Mouse (Mus musculus): ENCODE measurements at regions not wholly inside any gene's neighbourhood (a gene's known extent, or its start where the extent isn't known, plus 50 kb on each side); places are given as distances from the start of the nearest gene placed in this dataset.

- H3K4me2 ChIP-seq (ENCODE audit: low read length): no peak overlapping the region
- H3K4me3 ChIP-seq (ENCODE audit: low read length): no peak overlapping the region
- H3K9ac ChIP-seq (ENCODE audit: low read depth, low read length): no peak overlapping the region
- 0 out of 2 replicates have a peak, but pooled peaks have one; percentile 24 for ATAC-seq
- no peaks in the 10 kb centered on the region for H3K27me3 ChIP-seq (replicated peaks; ENCODE audit: control insufficient read depth, insufficient read depth, low read length)
- H3K27ac ChIP-seq (ENCODE audit: low read depth, low read length): no peak overlapping the region
- H3K36me3 ChIP-seq (ENCODE audit: control insufficient read depth, insufficient read depth, low read length): no peaks in the 10 kb centered on the region
- no peaks in the 10 kb centered on the region for H3K9me3 ChIP-seq (ENCODE audit: control insufficient read depth, low read length)
- H3K4me1 ChIP-seq (ENCODE audit: control insufficient read depth, insufficient read depth, low read depth, low read length): no peaks in the 10 kb centered on the region; the same call in none of the 2 replicates
- WGBS: 65% methylated on average over 14 of the region's 14 CpGs
Measured at GRCm38 (mm10) chr15:36360694-36361521, 646.7 kb downstream of the Zfp706 start.

GRCm38 (mm10) chr15:36355851-36356250 lies 651.7 kb downstream of the Zfp706 start:
- no peaks in the 10 kb centered on the region; the same call in none of the 2 replicates for H3K4me1 ChIP-seq (ENCODE audit: control insufficient read depth, insufficient read depth, low read depth, low read length)
- H3K27me3 ChIP-seq (replicated peaks; ENCODE audit: control insufficient read depth, insufficient read depth, low read length): no peaks in the 10 kb centered on the region
- H3K27ac ChIP-seq (ENCODE audit: low read depth, low read length): no peak overlapping the region
- no peaks in the 10 kb centered on the region for H3K36me3 ChIP-seq (ENCODE audit: control insufficient read depth, insufficient read depth, low read length)
- no peak overlapping the region for H3K9ac ChIP-seq (ENCODE audit: low read depth, low read length)
- H3K9me3 ChIP-seq (ENCODE audit: control insufficient read depth, low read length): no peaks in the 10 kb centered on the region
- WGBS: 96% methylated on average over 9 of the region's 9 CpGs
- H3K4me2 ChIP-seq (ENCODE audit: low read length): no peak overlapping the region
- ATAC-seq: no peak
- H3K4me3 ChIP-seq (ENCODE audit: low read length): no peak overlapping the region

- no peak for ATAC-seq
- no peak overlapping the region for H3K9ac ChIP-seq (ENCODE audit: low read depth, low read length)
- no peaks in the 10 kb centered on the region for H3K27me3 ChIP-seq (replicated peaks; ENCODE audit: control insufficient read depth, insufficient read depth, low read length)
- no peak overlapping the region for H3K4me2 ChIP-seq (ENCODE audit: low read length)
- no peaks in the 10 kb centered on the region for H3K9me3 ChIP-seq (ENCODE audit: control insufficient read depth, low read length)
- no peak overlapping the region for H3K4me3 ChIP-seq (ENCODE audit: low read length)
- no peak overlapping the region for H3K27ac ChIP-seq (ENCODE audit: low read depth, low read length)
- H3K4me1 ChIP-seq (ENCODE audit: control insufficient read depth, insufficient read depth, low read depth, low read length): no peaks in the 10 kb centered on the region
- no peaks in the 10 kb centered on the region for H3K36me3 ChIP-seq (ENCODE audit: control insufficient read depth, insufficient read depth, low read length)
- 89% methylated on average over 6 of the region's 6 CpGs for WGBS
Measured at GRCm38 (mm10) chr15:36354545-36354944, 653.0 kb downstream of the Zfp706 start.

- Histone ChIP-seq H3K4me3 (ENCODE audit: low read length) (no peak overlapping the region), H3K9ac (ENCODE audit: low read depth, low read length) (no peak overlapping the region), H3K9me3 (ENCODE audit: control insufficient read depth, low read length) (no peaks in the 10 kb centered on the region), H3K27me3 (replicated peaks; ENCODE audit: control insufficient read depth, insufficient read depth, low read length) (no peaks in the 10 kb centered on the region), H3K36me3 (ENCODE audit: control insufficient read depth, insufficient read depth, low read length) (no peaks in the 10 kb centered on the region), H3K27ac (ENCODE audit: low read depth, low read length) (no peak overlapping the region), H3K4me1 (ENCODE audit: control insufficient read depth, insufficient read depth, low read depth, low read length) (no peaks in the 10 kb centered on the region), H3K4me2 (ENCODE audit: low read length) (no peak overlapping the region)
- no peak for ATAC-seq
- WGBS: 80% methylated on average over 3 of the region's 3 CpGs
Measured at GRCm38 (mm10) chr15:36353793-36354192, 653.8 kb downstream of the Zfp706 start.

GRCm38 (mm10) chr15:36352929-36353328 lies 654.6 kb downstream of the Zfp706 start:
- no peaks in the 10 kb centered on the region for H3K27me3 ChIP-seq (replicated peaks; ENCODE audit: control insufficient read depth, insufficient read depth, low read length)
- no peaks in the 10 kb centered on the region for H3K36me3 ChIP-seq (ENCODE audit: control insufficient read depth, insufficient read depth, low read length)
- 79% methylated on average over 1 of the region's 1 CpGs for WGBS
- no peak overlapping the region for H3K4me2 ChIP-seq (ENCODE audit: low read length)
- H3K4me1 ChIP-seq (ENCODE audit: control insufficient read depth, insufficient read depth, low read depth, low read length): no peaks in the 10 kb centered on the region
- ATAC-seq: no peak
- H3K9ac ChIP-seq (ENCODE audit: low read depth, low read length): no peak overlapping the region
- H3K4me3 ChIP-seq (ENCODE audit: low read length): no peak overlapping the region
- no peak overlapping the region for H3K27ac ChIP-seq (ENCODE audit: low read depth, low read length)
- no peaks in the 10 kb centered on the region for H3K9me3 ChIP-seq (ENCODE audit: control insufficient read depth, low read length)

- ATAC-seq: no peak
- H3K4me1 ChIP-seq (ENCODE audit: control insufficient read depth, insufficient read depth, low read depth, low read length): no peaks in the 10 kb centered on the region
- no peak overlapping the region for H3K27ac ChIP-seq (ENCODE audit: low read depth, low read length)
- 43% methylated on average over 3 of the region's 3 CpGs for WGBS
- H3K4me3 ChIP-seq (ENCODE audit: low read length): no peak overlapping the region
- no peak overlapping the region for H3K9ac ChIP-seq (ENCODE audit: low read depth, low read length)
- H3K36me3 ChIP-seq (ENCODE audit: control insufficient read depth, insufficient read depth, low read length): no peaks in the 10 kb centered on the region
- no peaks in the 10 kb centered on the region for H3K27me3 ChIP-seq (replicated peaks; ENCODE audit: control insufficient read depth, insufficient read depth, low read length)
- H3K4me2 ChIP-seq (ENCODE audit: low read length): no peak overlapping the region
- no peaks in the 10 kb centered on the region for H3K9me3 ChIP-seq (ENCODE audit: control insufficient read depth, low read length)
Measured at GRCm38 (mm10) chr15:36351693-36352092, 655.9 kb downstream of the Zfp706 start.

GRCm38 (mm10) chr15:36348348-36348747 lies 659.2 kb downstream of the Zfp706 start:
- WGBS: 89% methylated on average over 5 of the region's 5 CpGs
- H3K36me3 ChIP-seq (ENCODE audit: control insufficient read depth, insufficient read depth, low read length): no peaks in the 10 kb centered on the region
- no peak for ATAC-seq

GRCm38 (mm10) chr15:36347333-36347845 lies 660.2 kb downstream of the Zfp706 start:
- no peak overlapping the region for H3K4me2 ChIP-seq (ENCODE audit: low read length)
- no peaks in the 10 kb centered on the region for H3K27me3 ChIP-seq (replicated peaks; ENCODE audit: control insufficient read depth, insufficient read depth, low read length)
- H3K9ac ChIP-seq (ENCODE audit: low read depth, low read length): no peak overlapping the region
- H3K27ac ChIP-seq (ENCODE audit: low read depth, low read length): no peak overlapping the region
- WGBS: 77% methylated on average over 4 of the region's 4 CpGs
- no peak for ATAC-seq
- no peaks in the 10 kb centered on the region for H3K36me3 ChIP-seq (ENCODE audit: control insufficient read depth, insufficient read depth, low read length)
- H3K4me1 ChIP-seq (ENCODE audit: control insufficient read depth, insufficient read depth, low read depth, low read length): no peaks in the 10 kb centered on the region
- H3K9me3 ChIP-seq (ENCODE audit: control insufficient read depth, low read length): no peaks in the 10 kb centered on the region
- no peak overlapping the region for H3K4me3 ChIP-seq (ENCODE audit: low read length)

More at GRCm38 (mm10) chr15:36348348-36348747, 659.2 kb downstream of the Zfp706 start:
- no peak overlapping the region for H3K27ac ChIP-seq (ENCODE audit: low read depth, low read length)
- H3K9ac ChIP-seq (ENCODE audit: low read depth, low read length): no peak overlapping the region
- no peaks in the 10 kb centered on the region for H3K27me3 ChIP-seq (replicated peaks; ENCODE audit: control insufficient read depth, insufficient read depth, low read length)
- H3K4me1 ChIP-seq (ENCODE audit: control insufficient read depth, insufficient read depth, low read depth, low read length): no peaks in the 10 kb centered on the region
- H3K4me3 ChIP-seq (ENCODE audit: low read length): no peak overlapping the region
- H3K9me3 ChIP-seq (ENCODE audit: control insufficient read depth, low read length): no peaks in the 10 kb centered on the region
- no peak overlapping the region for H3K4me2 ChIP-seq (ENCODE audit: low read length)

GRCm38 (mm10) chr15:36346126-36346525 lies 661.4 kb downstream of the Zfp706 start:
- 79% methylated on average over 5 of the region's 5 CpGs for WGBS
- Histone ChIP-seq H3K27me3 (replicated peaks; ENCODE audit: control insufficient read depth, insufficient read depth, low read length) (no peaks in the 10 kb centered on the region), H3K27ac (ENCODE audit: low read depth, low read length) (no peak overlapping the region), H3K9ac (ENCODE audit: low read depth, low read length) (no peak overlapping the region), H3K4me3 (ENCODE audit: low read length) (no peak overlapping the region), H3K4me2 (ENCODE audit: low read length) (no peak overlapping the region), H3K36me3 (ENCODE audit: control insufficient read depth, insufficient read depth, low read length) (no peaks in the 10 kb centered on the region), H3K4me1 (ENCODE audit: control insufficient read depth, insufficient read depth, low read depth, low read length) (no peaks in the 10 kb centered on the region), H3K9me3 (ENCODE audit: control insufficient read depth, low read length) (no peaks in the 10 kb centered on the region)
- ATAC-seq: no peak
